Mouse (Mus musculus) forebrain, embryonic 13.5 days (tissue): ENCODE measurements at regions not wholly inside any gene's neighbourhood (a gene's known extent, or its start where the extent isn't known, plus 50 kb on each side); places are given as distances from the start of the nearest gene placed in this dataset.
A peak's percentile ranks its signal among the peaks of the same experiment; 100 is the strongest.

Experiments
- ATAC-seq: fragments of 200-750 bp; cut with Nextera tagmentation; 2 replicates; pipeline ENCODE4 v1.8.0; 2017
- H3K27ac ChIP-seq: fragments of 300-500 bp; sonication (generic); 2 replicates; pipeline ENCODE4 v1.5.1; 2015; ENCODE audit warnings: inconsistent platforms, mild to moderate bottlenecking, moderate library complexity
- H3K27me3 ChIP-seq: fragments of 300-500 bp; sonication (generic); 2 replicates; pipeline ENCODE4 v1.6.1; 2015; ENCODE audit warnings: mild to moderate bottlenecking, inconsistent platforms
- H3K36me3 ChIP-seq: fragments of 300-500 bp; sonication (generic); 2 replicates; pipeline ENCODE4 v1.6.1; 2015; ENCODE audit warnings: mild to moderate bottlenecking, inconsistent platforms; ENCODE audit not compliant: poor library complexity, severe bottlenecking
- H3K4me1 ChIP-seq: fragments of 300-500 bp; sonication (generic); 2 replicates; pipeline ENCODE4 v1.6.1; 2015; ENCODE audit warnings: inconsistent platforms
- H3K4me2 ChIP-seq: fragments of 300-500 bp; sonication (generic); 2 replicates; pipeline ENCODE4 v1.6.1; 2015; ENCODE audit warnings: inconsistent platforms, mild to moderate bottlenecking, moderate library complexity
- H3K4me3 ChIP-seq: fragments of 300-500 bp; sonication (generic); 2 replicates; pipeline ENCODE4 v1.5.1; 2015; ENCODE audit warnings: mild to moderate bottlenecking, inconsistent platforms
- H3K9ac ChIP-seq: fragments of 300-500 bp; sonication (generic); 2 replicates; pipeline ENCODE4 v1.6.1; 2015; ENCODE audit warnings: mild to moderate bottlenecking, inconsistent platforms
- H3K9me3 ChIP-seq: fragments of 300-500 bp; sonication (generic); replicated peaks from 2 replicates; pipeline ENCODE4 v1.6.1; 2016; ENCODE audit warnings: inconsistent platforms
- WGBS: fragments of 180-500 bp; shearing (Covaris S2); methylation state at CpG from one replicate; pipeline ENCODE4 v1.1.7; 2015; 5-methylcytosine and 5-hydroxymethylcytosine counted together

GRCm38 (mm10) chr2:74300885-74301451 is 278.3 kb downstream of the Lnpk start:
- Histone ChIP-seq H3K4me1 (peaks cover 12% of the 10 kb centered on the region), H3K4me2 (peak overlapping the region; percentile 58), H3K9ac (no peak overlapping the region), H3K4me3 (0 out of 2 replicates have a peak overlapping the region, but pooled peaks have one; percentile 19), H3K9me3 (no peaks in the 10 kb centered on the region), H3K27me3 (peaks cover 21% of the 10 kb centered on the region; the same call in 1 of the 2 replicates), H3K27ac (no peak overlapping the region), H3K36me3 (no peaks in the 10 kb centered on the region)
- ATAC-seq: no peak
- 11% methylated on average over 9 of the region's 9 CpGs for WGBS

DNA sequence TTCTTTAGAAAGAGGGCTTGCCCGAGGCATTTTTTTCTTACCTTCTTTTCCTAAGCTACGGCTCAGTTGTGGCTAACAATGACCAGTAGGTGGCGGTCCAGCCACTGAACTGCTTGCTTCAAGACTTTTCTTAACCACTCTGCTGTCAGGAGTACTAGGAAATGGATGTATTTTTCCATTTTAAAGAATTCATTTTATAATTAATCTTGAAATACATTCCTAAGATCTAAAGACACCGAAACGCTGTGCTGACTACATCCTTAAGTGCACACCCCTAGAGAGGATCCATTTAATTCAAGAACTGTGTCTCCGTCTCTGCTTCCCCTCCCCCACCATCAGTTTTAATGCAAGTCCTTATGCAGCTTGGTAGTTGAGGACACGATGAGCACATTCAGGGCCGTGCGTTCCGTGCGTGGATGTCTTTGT is 278.9 kb downstream of the Lnpk start:
- H3K27ac ChIP-seq: no peak overlapping the region
- no peak overlapping the region for H3K9ac ChIP-seq
- peaks cover 12% of the 10 kb centered on the region for H3K4me1 ChIP-seq
- no peaks in the 10 kb centered on the region for H3K36me3 ChIP-seq
- peak overlapping the region; percentile 58 for H3K4me2 ChIP-seq
- ATAC-seq: peak; percentile 82
- 2% methylated on average over 11 of the region's 11 CpGs for WGBS
- H3K27me3 ChIP-seq: peaks cover 21% of the 10 kb centered on the region; the same call in 1 of the 2 replicates
- no peaks in the 10 kb centered on the region for H3K9me3 ChIP-seq
- peak overlapping the region; percentile 19; the same call in 1 of the 2 replicates for H3K4me3 ChIP-seq

DNA sequence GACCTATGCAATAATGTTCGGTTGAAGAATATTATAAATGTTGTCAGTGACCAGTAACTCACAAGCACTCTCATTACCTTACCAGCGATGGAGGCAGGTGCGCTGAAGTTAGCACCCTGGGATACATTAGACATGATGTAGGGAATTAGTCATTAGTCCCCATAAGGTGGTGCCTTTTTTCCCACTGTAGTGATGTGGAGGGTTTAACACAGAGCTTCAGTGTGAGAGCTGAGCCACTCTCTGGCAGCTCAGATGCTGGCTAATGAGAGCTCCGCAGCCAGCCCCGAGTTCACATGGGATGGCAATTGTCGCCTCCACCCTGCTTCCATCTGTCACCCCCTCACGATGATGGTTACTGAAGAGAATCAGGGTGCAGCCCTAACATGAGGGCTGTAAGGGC is 286.6 kb downstream of the Lnpk start:
- Histone ChIP-seq H3K9me3 (no peaks in the 10 kb centered on the region), H3K27me3 (0 out of 2 replicates have a peak, but pooled peaks cover 3% of the 10 kb centered on the region), H3K27ac (no peak overlapping the region), H3K4me1 (peaks cover 7% of the 10 kb centered on the region), H3K4me3 (no peak overlapping the region), H3K9ac (no peak overlapping the region), H3K36me3 (no peaks in the 10 kb centered on the region), H3K4me2 (no peak overlapping the region)
- ATAC-seq: peak; percentile 33; the same call in 1 of the 2 replicates
- 83% methylated on average over 7 of the region's 7 CpGs for WGBS

DNA sequence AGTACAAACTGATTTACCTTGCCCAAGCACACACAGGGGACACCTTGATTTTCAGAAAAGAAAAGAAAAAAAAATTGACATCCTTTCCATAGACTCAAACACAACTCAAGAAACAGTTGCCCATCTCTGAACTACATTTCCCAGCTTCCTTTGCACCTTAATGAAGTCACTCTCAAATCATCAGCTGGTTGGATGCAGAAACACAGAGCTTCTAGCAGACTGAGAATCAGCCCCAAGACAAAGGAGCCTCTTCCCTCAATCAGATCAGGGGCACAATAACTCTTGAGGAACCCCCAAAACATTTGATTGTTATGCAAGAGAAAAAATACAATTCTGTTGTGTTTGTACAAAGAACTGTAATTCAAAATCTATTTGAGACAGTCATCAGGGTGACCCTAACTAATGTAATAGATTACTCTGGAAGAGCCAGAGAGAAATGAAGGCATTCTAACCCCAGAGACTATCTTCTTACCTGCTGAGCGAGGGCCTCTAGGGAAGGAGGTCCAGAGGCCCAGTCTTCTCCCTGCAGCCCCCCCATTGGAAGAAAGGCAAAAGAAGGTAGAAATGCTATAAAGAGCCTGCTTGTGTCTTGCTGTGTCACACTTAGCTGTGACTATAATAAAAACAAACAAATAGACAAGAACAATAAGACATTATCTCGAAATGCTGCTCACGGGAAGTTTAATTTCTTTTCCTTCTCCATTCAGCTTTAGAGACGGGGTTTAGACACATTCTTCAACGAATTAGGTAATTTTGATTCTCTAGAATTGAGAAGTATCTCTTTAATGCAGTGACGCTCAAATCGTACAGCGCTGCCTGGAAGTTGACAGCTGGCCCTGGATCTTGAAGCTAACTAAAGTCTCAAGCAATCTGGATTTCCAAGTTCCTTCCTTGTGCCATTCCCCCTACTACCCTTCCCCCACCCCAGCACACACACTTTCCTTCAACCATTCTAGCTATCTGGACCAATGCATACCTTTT is 287.5 kb downstream of the Lnpk start:
- Histone ChIP-seq H3K27ac (peak overlapping the region; percentile 77), H3K4me1 (peaks cover 7% of the 10 kb centered on the region), H3K36me3 (no peaks in the 10 kb centered on the region), H3K4me3 (no peak overlapping the region), H3K27me3 (0 out of 2 replicates have a peak, but pooled peaks cover 3% of the 10 kb centered on the region), H3K9ac (peak overlapping the region; percentile 21; the same call in 1 of the 2 replicates), H3K9me3 (no peaks in the 10 kb centered on the region), H3K4me2 (no peak overlapping the region)
- ATAC-seq: peak; percentile 86
- 71% methylated on average over 8 of the region's 8 CpGs for WGBS

GRCm38 (mm10) chr2:74285624-74286023 is 293.6 kb downstream of the Lnpk start:
- no peaks in the 10 kb centered on the region for H3K27me3 ChIP-seq
- H3K4me2 ChIP-seq: no peak overlapping the region
- H3K9me3 ChIP-seq: no peaks in the 10 kb centered on the region
- no peaks in the 10 kb centered on the region for H3K36me3 ChIP-seq
- H3K4me3 ChIP-seq: no peak overlapping the region
- H3K4me1 ChIP-seq: no peaks in the 10 kb centered on the region
- no peak overlapping the region for H3K27ac ChIP-seq
- WGBS: 97% methylated on average over 4 of the region's 4 CpGs
- no peak overlapping the region for H3K9ac ChIP-seq
- ATAC-seq: no peak

DNA sequence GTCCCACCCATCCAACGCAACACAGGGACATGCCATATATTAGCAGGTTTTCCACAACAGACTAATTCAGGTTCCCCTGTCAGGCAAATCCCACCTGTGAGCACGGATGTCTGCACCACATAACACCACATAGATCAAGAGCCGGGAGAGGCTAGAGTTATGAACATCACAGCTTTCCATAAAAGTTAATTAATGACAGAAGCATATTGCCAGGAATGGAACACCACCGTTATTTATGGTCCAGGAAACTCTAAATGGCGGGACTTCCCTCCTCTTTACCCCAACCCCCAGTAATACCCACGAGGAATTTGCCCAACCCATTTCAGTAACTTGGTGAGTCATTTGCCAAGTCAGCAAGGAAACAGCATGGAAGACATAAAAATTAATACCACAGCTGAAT is 314.3 kb downstream of the Lnpk start:
- 94% methylated on average over 6 of the region's 6 CpGs for WGBS
- Histone ChIP-seq H3K9ac (no peak overlapping the region), H3K27ac (no peak overlapping the region), H3K4me2 (no peak overlapping the region), H3K27me3 (no peaks in the 10 kb centered on the region), H3K9me3 (no peaks in the 10 kb centered on the region), H3K36me3 (no peaks in the 10 kb centered on the region), H3K4me1 (no peaks in the 10 kb centered on the region), H3K4me3 (no peak overlapping the region)
- no peak for ATAC-seq

GRCm38 (mm10) chr2:74257034-74257781 is 322.0 kb downstream of the Lnpk start:
- 64% methylated on average over 8 of the region's 8 CpGs for WGBS
- H3K4me2 ChIP-seq: no peak overlapping the region

GRCm38 (mm10) chr2:74247521-74247920 is 331.7 kb downstream of the Lnpk start:
- no peak overlapping the region for H3K27ac ChIP-seq
- WGBS: 94% methylated on average over 3 of the region's 3 CpGs
- peaks cover 16% of the 10 kb centered on the region; the same call in 1 of the 2 replicates for H3K4me1 ChIP-seq

More at GRCm38 (mm10) chr2:74257034-74257781, 322.0 kb downstream of the Lnpk start:
- no peak overlapping the region for H3K4me3 ChIP-seq
- H3K4me1 ChIP-seq: no peaks in the 10 kb centered on the region
- H3K9me3 ChIP-seq: no peaks in the 10 kb centered on the region
- no peak for ATAC-seq
- H3K9ac ChIP-seq: no peak overlapping the region
- no peaks in the 10 kb centered on the region for H3K27me3 ChIP-seq
- no peak overlapping the region for H3K27ac ChIP-seq
- H3K36me3 ChIP-seq: no peaks in the 10 kb centered on the region

GRCm38 (mm10) chr2:74246631-74247030 is 332.6 kb downstream of the Lnpk start:
- Histone ChIP-seq H3K4me3 (no peak overlapping the region), H3K9me3 (no peaks in the 10 kb centered on the region), H3K4me1 (peaks cover 16% of the 10 kb centered on the region; the same call in 1 of the 2 replicates), H3K4me2 (no peak overlapping the region), H3K27me3 (no peaks in the 10 kb centered on the region), H3K36me3 (no peaks in the 10 kb centered on the region), H3K9ac (no peak overlapping the region), H3K27ac (no peak overlapping the region)
- 76% methylated on average over 4 of the region's 4 CpGs for WGBS
- ATAC-seq: no peak

More at GRCm38 (mm10) chr2:74247521-74247920, 331.7 kb downstream of the Lnpk start:
- Histone ChIP-seq H3K4me3 (no peak overlapping the region), H3K4me2 (no peak overlapping the region), H3K36me3 (no peaks in the 10 kb centered on the region), H3K9ac (no peak overlapping the region), H3K9me3 (no peaks in the 10 kb centered on the region), H3K27me3 (no peaks in the 10 kb centered on the region)
- no peak for ATAC-seq

- Histone ChIP-seq H3K4me2 (no peak overlapping the region), H3K27ac (no peak overlapping the region), H3K9ac (no peak overlapping the region), H3K4me3 (no peak overlapping the region), H3K27me3 (no peaks in the 10 kb centered on the region), H3K4me1 (peaks cover 16% of the 10 kb centered on the region; the same call in 1 of the 2 replicates), H3K36me3 (no peaks in the 10 kb centered on the region), H3K9me3 (no peaks in the 10 kb centered on the region)
- 68% methylated on average over 6 of the region's 6 CpGs for WGBS
- ATAC-seq: no peak
These were observed 333.1 kb upstream of the Atp5g3 start for GRCm38 (mm10) chr2:74244203-74244602.

DNA sequence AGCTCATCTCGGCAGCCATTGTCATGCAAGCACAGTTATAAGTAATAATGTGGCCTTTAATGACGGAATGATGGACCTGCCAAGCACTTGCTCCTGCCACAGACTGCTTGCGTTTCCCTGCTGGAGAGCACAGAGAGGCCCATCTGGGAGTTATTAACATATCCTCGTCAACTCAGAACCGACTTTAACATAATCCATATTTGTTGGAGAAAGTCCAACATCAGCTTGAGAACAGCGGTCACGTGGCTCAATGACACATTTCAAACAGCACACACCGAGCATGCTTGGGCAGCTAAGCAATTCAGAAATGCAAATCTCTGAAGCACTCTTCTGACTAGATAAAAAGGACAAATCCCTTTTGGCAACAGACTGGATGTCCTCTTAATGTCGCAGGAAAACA is 332.7 kb upstream of the Atp5g3 start:
- peak; percentile 58; the same call in 1 of the 2 replicates for ATAC-seq
- H3K9ac ChIP-seq: no peak overlapping the region
- H3K27me3 ChIP-seq: no peaks in the 10 kb centered on the region
- peaks cover 16% of the 10 kb centered on the region; the same call in 1 of the 2 replicates for H3K4me1 ChIP-seq
- WGBS: 47% methylated on average over 9 of the region's 9 CpGs
- no peaks in the 10 kb centered on the region for H3K36me3 ChIP-seq
- H3K9me3 ChIP-seq: no peaks in the 10 kb centered on the region
- no peak overlapping the region for H3K4me3 ChIP-seq
- H3K27ac ChIP-seq: peak overlapping the region; percentile 16; the same call in 1 of the 2 replicates
- H3K4me2 ChIP-seq: no peak overlapping the region
